Mouse (Mus musculus): ENCODE results near the gene Myocos.

- TF ChIP-seq EP300 (IDR thresholded peaks at IDR 0.05; ENCODE audit: low read depth) = no peak
- no peak for TF ChIP-seq CTCF (IDR thresholded peaks at IDR 0.05; ENCODE audit: low read depth)
Observed at GRCm38 (mm10) chr1:162697866-162698265, 39.8 kb upstream of the Myocos start.

Data from liver, embryonic 14.5 days (tissue).